Comparison of ENCODE assay signal across 8 mouse cellular contexts in the genomic region with DNA sequence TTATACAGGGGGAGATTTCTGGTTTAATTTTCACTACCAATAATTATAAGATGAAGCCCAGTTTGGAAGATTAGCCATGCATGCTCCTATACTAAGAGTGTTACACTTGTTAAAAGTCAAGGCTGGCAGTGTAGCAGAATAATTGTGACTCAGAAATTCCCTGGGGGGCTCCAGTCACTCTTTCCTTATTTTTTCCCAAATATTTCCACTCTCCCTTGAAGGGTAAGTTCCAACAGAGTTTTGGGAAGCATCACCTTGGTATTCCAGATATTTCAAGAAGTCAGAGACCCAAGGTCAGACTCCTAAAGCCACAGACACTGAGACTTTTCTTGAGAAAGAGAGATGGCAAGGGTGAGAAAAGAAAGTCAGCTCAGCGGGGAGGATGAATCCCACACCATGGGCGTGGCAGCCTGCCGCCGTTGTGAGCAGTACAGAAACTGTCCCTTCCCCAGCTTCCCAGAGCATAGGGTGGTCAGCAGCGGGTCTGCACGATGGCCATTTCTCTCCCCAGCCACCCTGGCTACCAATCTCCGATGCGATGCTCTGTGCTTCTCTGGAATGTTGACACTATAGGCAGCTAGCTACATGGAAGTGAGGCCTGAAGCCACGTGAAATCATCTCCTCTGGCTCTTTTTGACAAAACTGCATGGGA. TPM values are rescaled to one million over a fixed set of nuclear protein-coding genes. Genes with fewer than 3 reads are reported as not detected.
DNase-seq lines count a peak whose midpoint lies in the region; ATAC-seq and TF ChIP-seq lines count a peak whose summit lies in the region.

No protein-coding gene starts in this region.

- 0 out of 2 replicates have a peak overlapping the region, but pooled peaks have one; percentile 19 for H3K4me2 ChIP-seq in midbrain, embryonic 12.5 days (replicated peaks)
- no peak overlapping the region for H3K4me2 ChIP-seq in midbrain, embryonic 16.5 days (ENCODE audit: low read length)
- H3K4me2 ChIP-seq in hindbrain, embryonic 15.5 days, result peak overlapping the region; percentile 45

- H3K9ac ChIP-seq in midbrain, embryonic 12.5 days (replicated peaks), result no peak overlapping the region
- H3K9ac ChIP-seq in midbrain, embryonic 16.5 days (ENCODE audit: low read depth, low read length), result no peak overlapping the region
- H3K9ac ChIP-seq in hindbrain, embryonic 15.5 days, result no peak overlapping the region

- no peak for ATAC-seq in midbrain, embryonic 12.5 days (ENCODE audit: low FRiP score, low read depth)
- no peak for ATAC-seq in midbrain, embryonic 16.5 days
- peak; percentile 51; the same call in 1 of the 2 replicates for ATAC-seq in hindbrain, embryonic 15.5 days (ENCODE audit: low FRiP score, low read depth)

- H3K4me3 ChIP-seq in midbrain, embryonic 12.5 days, result no peak overlapping the region
- H3K4me3 ChIP-seq in midbrain, embryonic 16.5 days (ENCODE audit: low read depth, low read length), result no peak overlapping the region
- no peak overlapping the region for H3K4me3 ChIP-seq in hindbrain, embryonic 15.5 days
- H3K4me3 ChIP-seq in small intestine, adult 2 months (ENCODE audit: low read depth, low read length), result no peak overlapping the region

- no peak overlapping the region for H3K27ac ChIP-seq in midbrain, embryonic 12.5 days (replicated peaks)
- H3K27ac ChIP-seq in midbrain, embryonic 16.5 days (ENCODE audit: low read length), result no peak overlapping the region
- no peak overlapping the region for H3K27ac ChIP-seq in hindbrain, embryonic 15.5 days (replicated peaks)
- H3K27ac ChIP-seq in small intestine, adult 2 months (ENCODE audit: insufficient read depth, low read depth, low read length), result peak overlapping the region; percentile 1; the same call in 1 of the 2 replicates

- no peaks in the 10 kb centered on the region for H3K36me3 ChIP-seq in midbrain, embryonic 12.5 days
- H3K36me3 ChIP-seq in midbrain, embryonic 16.5 days (ENCODE audit: control insufficient read depth, insufficient read depth, low read length), result no peaks in the 10 kb centered on the region
- no peaks in the 10 kb centered on the region for H3K36me3 ChIP-seq in hindbrain, embryonic 15.5 days
- H3K36me3 ChIP-seq in small intestine, adult 2 months (ENCODE audit: control insufficient read depth, insufficient read depth, low read length), result no peaks in the 10 kb centered on the region

- TF ChIP-seq POLR2A in small intestine, adult 2 months (IDR thresholded peaks at IDR 0.05; ENCODE audit: low read depth, low read length), result no peak

- no peak for TF ChIP-seq CTCF in small intestine, adult 2 months (IDR thresholded peaks at IDR 0.05; ENCODE audit: extremely low read depth, insufficient read length, insufficient replicate concordance, low read depth, low read length)

- WGBS in midbrain, embryonic 12.5 days, result 22% methylated on average over 9 of the region's 9 CpGs
- 21% methylated on average over 9 of the region's 9 CpGs for WGBS in midbrain, embryonic 16.5 days
- WGBS in hindbrain, embryonic 15.5 days, result 16% methylated on average over 9 of the region's 9 CpGs
- WGBS in small intestine, adult 2 months, result 43% methylated on average over 9 of the region's 9 CpGs

- DNase-seq in heart, adult 11 months, result peak; percentile 90
- no peak for DNase-seq in heart, adult 8-10 months (ENCODE audit: low spot score)
- DNase-seq in cerebellum, postnatal 36 days, result no peak
- DNase-seq in urinary bladder, postnatal 25 days (ENCODE audit: low spot score), result no peak

- no peaks in the 10 kb centered on the region for H3K9me3 ChIP-seq in midbrain, embryonic 12.5 days
- no peaks in the 10 kb centered on the region for H3K9me3 ChIP-seq in midbrain, embryonic 16.5 days (replicated peaks; ENCODE audit: control insufficient read depth, low read length, poor library complexity, severe bottlenecking)
- no peaks in the 10 kb centered on the region for H3K9me3 ChIP-seq in hindbrain, embryonic 15.5 days

- peaks cover 6% of the 10 kb centered on the region; the same call in 1 of the 2 replicates for H3K4me1 ChIP-seq in midbrain, embryonic 12.5 days
- peaks cover 2% of the 10 kb centered on the region; the same call in 1 of the 2 replicates for H3K4me1 ChIP-seq in midbrain, embryonic 16.5 days (ENCODE audit: control insufficient read depth, insufficient read depth, low read length)
- peaks cover 16% of the 10 kb centered on the region for H3K4me1 ChIP-seq in hindbrain, embryonic 15.5 days (replicated peaks)
- H3K4me1 ChIP-seq in small intestine, adult 2 months (ENCODE audit: control insufficient read depth, insufficient read depth, insufficient read length, low read length), result peaks cover 6% of the 10 kb centered on the region

- peaks cover 6% of the 10 kb centered on the region; the same call in 1 of the 2 replicates for H3K27me3 ChIP-seq in midbrain, embryonic 12.5 days
- no peaks in the 10 kb centered on the region for H3K27me3 ChIP-seq in midbrain, embryonic 16.5 days (ENCODE audit: control insufficient read depth, insufficient read depth, low read depth, low read length)
- H3K27me3 ChIP-seq in hindbrain, embryonic 15.5 days, result no peaks in the 10 kb centered on the region
- no peaks in the 10 kb centered on the region for H3K27me3 ChIP-seq in small intestine, adult 2 months (ENCODE audit: control insufficient read depth, insufficient read depth, low read length)

RNA-seq across cellular contexts. Expression of a gene that starts 28.8 kb away (rescaled TPM):
- 10 to 100 TPM; 19.3 to 34.3 (median 30.2) TPM for total RNA-seq in heart, adult 8-10 months (2022)
- 5.7 and 7.4 TPM in 2 replicates for polyA plus RNA-seq in midbrain, embryonic 12.5 days (2016; fragmentation: Nextera tagmentation; extraction: Ambion mirVana)
- polyA plus RNA-seq in midbrain, embryonic 16.5 days (2015; fragmentation: Nextera tagmentation; extraction: Ambion mirVana), result 5.7 and 6.0 TPM in 2 replicates
- polyA plus RNA-seq in hindbrain, embryonic 15.5 days (2015; fragmentation: Nextera tagmentation; extraction: Ambion mirVana), result 5.2 and 7.7 TPM in 2 replicates
- 0.61 and 0.66 TPM in 2 replicates for polyA plus RNA-seq in small intestine, adult 2 months (2012; rRNA removed)
